Mouse (Mus musculus) megakaryocyte progenitor cell, adult 5-6 weeks (primary cell): ENCODE results near the gene Nav2. TPM values are rescaled to one million over a fixed set of nuclear protein-coding genes. Genes with fewer than 3 reads are reported as not detected.

Experiments
- ATAC-seq: replicated peaks from 2 replicates; pipeline ENCODE4 v1.8.0; 2016; ENCODE audit warnings: mild to moderate bottlenecking, moderate TSS enrichment, inconsistent platforms; ENCODE audit not compliant: poor library complexity
- total RNA-seq, 2 experiments: library from RNA; stranded (forward) in 1 of 2; stranded (reverse) in 1 of 2; fragments of 157-497, 149-512 nt in 1 of 2; fragments of 200-1000 nt in 1 of 2; gene quantifications; 2 replicates each; pipeline versions ENCODE4 v1.2.3 to v1.2.4; 2015 to 2017

The Nav2 gene
- total RNA-seq, 2 experiments from 2014 or later = 16.4 to 27.0 TPM

DNA sequence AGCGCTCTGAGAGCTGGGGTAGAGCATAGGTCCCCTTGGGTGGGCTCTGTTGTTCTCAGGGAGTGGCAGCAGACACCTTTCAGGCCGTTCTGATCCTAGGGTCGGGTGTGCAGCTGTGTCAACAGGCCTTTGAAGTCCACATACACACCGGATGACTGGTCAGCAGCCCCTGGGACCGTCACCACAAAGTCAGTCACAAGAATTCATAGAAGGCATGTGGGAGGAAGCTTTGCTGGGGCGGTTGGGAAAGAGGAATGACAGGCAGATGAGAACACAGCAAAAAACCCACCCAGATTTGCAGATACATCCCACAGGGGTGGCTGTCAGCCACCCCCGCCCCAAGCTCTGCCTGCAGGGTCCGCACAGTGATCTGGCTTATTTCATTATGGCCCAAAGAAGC, 20.5 kb upstream of the Nav2 start:
- ATAC-seq = 0 out of 2 replicates have a peak, but pooled peaks have one; percentile 20

DNA sequence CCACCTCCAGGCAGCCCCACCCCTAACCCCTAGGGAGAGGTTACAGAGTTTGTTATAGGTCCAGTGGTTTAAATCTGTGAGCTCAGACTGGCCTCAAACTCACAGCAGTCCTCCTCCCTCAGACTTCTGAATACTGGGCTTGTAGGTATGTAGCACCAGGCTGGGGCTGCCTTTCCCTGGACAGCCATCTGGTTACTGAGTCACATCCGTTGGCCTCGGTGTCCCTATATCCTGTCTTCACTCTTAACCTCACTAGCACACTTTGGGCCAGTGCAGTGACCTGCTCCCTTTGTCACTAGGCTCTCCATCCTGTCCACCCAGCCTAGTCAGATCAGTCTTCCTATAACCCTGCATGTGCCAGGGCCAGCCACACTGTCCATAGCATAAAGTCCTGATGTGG, 19.8 kb upstream of the Nav2 start:
- no peak for ATAC-seq

DNA sequence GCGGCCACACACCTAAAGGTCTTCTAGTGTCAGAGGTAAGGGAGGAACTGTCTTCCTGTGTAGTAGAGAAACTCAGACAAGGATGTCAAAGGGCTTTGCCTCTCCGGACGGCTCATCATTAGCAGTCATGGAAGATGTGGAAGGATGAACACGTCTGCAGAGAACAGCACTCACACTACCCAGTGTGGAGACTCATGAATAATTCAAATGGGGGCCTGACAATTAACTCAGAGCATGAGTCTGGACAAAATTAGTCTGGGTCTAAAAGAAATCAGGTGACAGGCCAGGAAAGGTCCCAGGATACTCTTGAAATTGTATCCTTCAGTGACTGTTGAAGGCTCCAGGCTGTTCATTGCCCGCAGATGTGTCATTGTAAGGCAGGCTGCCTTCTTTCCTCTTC, 17.5 kb upstream of the Nav2 start:
- ATAC-seq = no peak

DNA sequence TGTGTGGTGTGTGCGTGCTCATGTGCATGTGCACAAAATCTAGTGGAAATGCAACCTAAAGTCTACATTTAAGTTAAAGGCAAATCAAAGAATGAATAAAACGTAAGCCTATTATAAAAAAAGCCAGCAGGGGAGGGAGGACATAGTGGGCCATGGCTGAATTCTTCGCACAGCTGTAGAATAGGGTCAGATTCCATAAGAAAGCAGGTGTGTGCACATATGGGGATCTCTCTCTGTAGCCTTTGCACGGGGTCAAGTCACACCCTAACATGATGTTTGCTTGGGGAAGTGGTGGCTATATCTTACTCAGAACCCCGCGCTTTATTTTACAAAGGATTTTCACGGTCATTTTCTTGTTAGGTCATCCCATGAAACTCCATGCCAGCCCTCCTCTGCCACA, 15.4 kb upstream of the Nav2 start:
- ATAC-seq = no peak

DNA sequence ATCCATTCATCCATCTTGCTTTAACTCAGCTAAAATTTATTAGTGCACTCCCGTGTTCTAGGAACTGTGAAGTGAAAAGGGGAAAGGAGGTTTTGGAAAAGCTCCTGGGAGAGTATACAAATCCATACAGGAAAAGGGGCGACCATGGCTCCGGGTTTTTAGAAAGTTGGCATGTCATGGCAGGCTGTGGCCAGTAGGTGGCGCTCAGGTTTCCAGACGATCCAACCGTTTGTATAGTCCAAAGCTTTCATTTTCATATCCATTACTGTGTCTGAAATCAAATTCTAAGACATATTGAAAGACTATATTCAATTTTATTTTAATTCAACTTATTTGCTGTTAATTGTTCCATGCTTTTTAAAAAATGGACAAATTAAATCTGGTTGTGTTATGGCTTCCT, 14.4 kb upstream of the Nav2 start:
- ATAC-seq = peak; percentile 71

DNA sequence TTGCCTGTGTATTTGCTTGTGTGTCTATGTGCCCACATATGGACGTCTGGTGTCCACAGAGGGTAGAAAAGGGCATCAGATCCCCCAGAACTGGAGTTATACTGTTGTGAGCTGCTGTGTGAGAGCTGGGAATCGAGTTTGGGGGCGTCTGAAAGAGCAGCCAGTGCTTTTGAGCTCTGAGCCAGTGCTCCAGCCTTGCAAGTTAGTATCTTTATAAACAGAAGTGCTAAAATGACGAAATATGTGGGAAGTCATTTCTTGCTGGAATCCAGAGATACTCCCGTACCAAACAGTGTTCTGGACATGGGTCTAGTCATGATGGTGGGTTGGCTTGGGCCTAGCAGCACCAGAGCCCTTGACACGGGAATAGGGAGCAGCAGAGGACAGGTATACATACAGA, 13.8 kb upstream of the Nav2 start:
- no peak for ATAC-seq

DNA sequence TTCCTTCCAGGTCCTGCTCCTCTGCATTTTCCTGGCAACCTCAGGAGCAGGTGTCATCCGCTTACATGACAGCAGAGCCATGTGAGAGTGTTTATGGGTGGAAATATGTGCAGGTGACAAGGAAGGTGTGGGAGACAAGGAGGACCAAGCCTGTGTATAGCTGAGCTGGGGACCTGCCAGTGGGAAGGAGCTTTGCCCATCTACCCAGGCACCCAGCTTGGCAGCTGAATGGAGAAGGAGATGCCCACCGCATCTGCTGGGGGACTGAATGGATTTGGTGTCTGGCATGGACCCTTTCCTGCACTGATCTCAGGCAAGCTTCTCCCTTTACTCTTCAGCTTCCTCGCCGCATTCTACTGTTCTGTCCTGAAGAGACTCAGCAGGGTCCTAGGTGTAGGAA, 13.0 kb upstream of the Nav2 start:
- ATAC-seq = no peak

DNA sequence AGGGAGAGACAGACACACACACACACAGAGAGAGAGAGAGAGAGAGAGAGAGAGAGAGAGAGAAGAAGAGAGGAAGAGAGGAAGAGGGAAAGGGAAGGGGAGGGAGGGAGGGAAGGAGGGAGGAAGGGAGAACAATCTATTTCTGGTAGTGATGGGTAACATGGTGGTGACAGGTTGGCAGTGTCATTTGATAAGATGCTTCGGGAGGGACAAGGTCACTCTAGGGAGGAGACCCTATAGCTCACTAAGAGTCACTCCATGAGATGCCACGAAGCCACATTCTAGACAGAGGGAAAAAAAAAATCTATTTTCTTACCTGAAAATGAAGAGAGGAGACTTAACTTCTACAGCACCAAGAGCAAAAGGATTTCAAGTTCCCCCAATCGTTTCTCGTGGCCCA, 12.5 kb upstream of the Nav2 start:
- ATAC-seq = no peak

DNA sequence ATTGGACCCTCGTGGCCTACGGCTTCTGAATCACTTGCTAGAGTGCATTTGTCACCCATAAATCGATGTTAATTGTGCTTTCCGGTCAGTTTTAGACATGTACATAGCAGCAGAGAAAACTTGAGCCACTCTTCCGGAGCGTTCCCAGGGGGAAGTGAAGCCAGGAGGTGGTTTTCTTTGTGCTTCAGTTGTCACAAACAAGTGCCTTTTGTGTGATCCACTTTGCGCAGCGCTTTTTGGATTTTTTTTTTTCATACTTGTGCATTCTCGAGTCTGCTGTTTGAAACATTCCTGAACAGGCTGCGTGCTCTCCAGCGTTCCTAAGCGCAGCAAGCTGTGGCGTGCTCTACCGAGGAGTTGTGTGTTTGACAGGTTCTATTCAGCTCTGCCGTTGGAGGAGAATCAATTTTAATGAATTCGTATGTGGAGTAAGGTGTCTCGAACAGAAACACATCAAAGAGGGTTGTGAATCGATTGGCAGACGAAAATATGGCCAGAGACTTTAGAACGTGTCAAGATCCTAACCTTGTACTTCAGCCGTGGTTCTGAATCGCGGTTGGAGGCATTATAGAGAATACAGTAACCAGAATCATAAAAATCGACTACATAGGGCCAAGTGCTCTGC, 10.9 kb upstream of the Nav2 start:
- ATAC-seq = no peak

DNA sequence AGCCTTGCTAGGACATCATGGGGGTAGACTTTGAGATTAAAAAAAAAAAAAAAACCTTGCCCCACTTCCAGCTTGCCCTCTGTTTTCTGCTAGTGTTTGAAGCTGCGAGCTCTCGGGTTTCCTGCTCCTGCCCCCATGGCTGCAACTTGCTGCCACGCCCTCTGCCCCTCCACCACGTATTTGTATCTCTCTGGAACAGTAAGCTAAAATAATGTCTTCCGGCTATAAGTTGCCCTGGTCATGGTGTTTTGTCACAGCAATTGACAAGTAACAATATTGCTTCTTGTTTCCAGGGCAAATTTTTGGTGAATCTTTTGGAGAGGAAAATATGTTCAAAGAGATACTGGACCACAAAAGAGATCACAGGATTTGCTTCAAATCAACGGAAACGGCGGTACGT, 10.1 kb upstream of the Nav2 start:
- ATAC-seq = 0 out of 2 replicates have a peak, but pooled peaks have one; percentile 17

DNA sequence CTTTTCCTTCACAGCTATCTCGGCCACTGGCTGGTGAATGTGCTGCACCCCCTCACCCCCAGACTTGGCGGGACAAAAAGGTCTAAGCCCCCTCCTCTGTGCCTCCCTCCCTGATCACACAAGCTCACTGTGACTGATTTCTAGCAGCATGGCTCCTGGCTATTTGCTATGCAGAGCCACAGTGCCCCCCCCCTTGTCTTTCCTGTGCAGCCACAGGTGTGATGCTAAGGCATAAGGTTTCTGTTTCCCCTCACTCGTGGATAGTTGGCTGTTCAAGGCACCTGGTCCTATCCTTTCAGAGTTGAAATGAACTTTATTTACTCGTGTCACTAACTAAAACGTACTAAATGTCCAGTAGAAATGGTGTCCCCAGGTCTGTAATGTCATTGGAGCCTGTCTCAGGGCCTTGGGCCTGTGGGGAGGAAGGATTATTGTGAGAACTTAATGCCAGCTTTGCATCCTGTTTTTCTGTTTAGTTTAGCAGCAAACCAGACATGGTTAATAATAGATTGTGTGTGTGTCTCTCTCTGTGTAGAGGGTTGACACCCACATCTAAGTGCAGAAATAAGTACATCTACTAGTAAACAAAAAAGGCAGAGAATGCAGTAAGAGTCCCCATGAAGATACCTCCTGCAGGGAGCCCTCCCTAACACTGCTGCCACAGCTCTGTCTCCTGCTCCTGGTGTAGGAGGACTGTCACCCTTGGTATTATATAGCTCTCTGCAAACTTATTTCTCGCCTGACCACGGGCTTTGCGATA, 7.9 kb upstream of the Nav2 start:
- ATAC-seq = no peak

DNA sequence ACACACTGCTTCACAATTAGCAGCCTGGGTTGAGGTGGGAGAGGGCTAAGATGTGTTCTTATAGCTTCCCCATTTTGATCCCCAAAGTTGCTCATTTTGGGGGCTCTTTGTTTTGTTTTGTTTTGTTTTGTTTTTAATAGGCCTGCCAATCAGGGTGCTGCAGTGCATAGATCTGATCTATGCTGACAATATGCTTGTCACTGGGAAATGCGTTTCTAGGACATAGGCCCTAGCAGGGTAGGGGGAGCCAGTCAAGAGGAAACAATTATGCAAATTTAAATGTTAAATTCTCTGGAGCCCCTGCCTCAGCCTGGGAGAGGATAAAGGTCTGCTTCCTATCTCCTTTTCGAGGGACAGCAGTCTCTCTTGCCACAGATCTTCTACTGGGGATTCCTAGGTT, 6.1 kb upstream of the Nav2 start:
- ATAC-seq = no peak

DNA sequence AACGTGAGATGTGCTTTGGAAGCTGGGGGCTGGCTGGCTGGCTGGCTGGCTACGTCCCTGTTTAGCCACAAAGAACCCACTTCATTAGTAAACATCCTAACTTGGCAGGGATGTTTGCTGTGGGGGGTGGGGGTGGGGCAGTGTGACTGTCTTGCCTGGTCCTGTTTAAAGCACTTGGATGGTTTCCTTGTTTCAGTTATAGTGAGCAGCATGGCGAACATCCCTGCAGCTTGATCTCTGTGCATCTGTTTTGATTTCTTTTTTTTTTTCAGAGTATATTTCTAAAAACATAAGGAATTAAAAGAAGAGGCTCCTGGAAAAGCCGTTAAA, 791 bp downstream of the Nav2 start:
- ATAC-seq = peak; percentile 21

DNA sequence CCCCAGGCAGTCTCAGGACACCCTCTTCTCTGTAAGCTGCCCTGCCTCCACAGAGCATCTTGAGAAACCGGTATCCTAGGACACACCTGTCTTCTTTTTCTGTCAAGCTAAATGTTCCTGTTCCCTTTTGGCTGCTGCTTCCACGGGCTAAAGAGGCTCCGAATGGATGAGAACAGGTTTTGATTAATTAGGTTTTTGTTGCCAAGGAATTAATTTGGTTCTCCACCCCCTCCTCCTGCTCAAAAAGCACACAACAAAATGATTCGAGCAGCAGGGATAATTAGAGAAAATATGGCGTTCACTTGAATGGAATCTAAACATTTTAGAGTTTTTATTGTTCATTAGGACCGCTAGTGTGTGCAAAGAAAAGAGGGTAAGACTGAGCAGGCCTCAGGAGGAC, 1.8 kb downstream of the Nav2 start:
- no peak for ATAC-seq

DNA sequence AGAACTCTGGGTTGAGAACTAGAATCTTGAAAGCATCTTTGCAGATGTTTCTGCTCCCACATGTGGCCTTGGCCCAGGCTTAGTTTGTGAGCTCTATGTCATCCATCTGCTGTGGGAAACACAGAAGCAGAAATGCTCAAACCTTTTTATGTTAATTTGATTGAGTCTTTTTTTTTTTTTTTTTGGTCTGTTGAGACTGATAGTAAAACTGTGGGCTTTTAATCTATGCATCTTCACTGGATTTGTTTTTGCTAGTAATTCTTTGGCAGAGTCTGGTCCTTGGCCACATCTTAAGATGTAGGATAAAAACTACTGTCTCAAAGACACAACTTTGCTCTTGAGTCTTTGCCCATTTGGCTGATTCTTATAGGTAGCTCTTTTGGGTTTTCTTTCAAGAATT, 2.6 kb downstream of the Nav2 start:
- no peak for ATAC-seq

DNA sequence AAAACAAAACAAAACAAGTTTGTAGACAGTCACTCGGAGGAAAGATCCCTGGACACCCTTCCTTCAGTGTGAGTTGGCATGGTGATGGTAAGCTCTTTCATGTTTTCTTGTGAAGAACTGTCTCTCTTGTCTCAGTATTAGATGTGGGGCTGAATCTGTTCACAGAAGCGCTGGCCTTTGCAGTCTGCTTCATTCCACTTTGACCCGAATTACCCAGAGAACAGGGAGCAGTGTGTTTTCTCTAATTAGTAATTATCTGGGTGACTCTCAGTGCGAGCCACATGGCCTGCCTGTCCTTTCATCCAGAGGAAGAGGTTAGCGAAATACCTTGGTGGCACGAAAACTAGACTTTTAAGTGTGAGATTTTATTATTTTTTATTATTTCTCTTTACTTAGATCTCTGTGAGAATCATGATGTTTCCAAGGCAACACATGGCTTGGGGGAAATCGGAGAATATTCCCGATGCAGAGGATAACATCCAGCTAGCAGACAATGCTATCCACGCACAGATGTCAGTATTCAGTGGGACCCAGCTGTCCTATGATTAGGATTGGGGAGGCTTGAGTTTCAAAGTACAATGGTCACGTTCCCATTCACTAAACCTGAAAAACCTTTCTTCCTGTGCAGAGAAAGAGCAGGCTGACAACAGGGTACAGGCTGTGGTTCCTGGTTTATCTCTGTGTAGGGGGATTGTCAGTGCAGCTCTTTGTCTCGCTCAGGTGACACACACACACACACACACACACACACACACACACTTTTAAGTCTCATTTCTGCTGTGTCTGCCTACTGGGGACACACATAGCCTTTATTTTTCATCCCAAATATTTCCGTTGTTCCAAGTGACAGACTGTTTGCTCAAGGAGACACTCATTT, 6.4 kb downstream of the Nav2 start:
- no peak for ATAC-seq

DNA sequence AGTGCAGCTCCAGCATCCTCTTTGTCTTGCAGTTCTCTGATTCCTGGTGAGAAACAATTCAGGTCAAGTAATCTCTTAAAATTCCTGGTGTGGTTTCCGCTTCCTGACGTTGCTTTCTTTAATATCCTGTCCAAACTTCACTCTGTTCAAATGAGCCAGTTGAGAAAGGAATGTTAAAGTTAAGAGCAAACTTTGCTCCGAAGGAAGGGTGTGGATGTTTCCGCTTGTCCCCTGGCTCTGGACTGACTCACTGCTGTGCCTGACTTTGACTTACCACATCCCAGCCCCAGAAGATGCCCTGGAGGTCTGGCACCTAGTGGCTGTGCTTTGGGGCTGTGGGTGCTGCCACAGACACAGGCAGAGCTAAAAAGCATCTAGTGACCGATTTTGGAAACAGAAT, 8.9 kb downstream of the Nav2 start:
- no peak for ATAC-seq

DNA sequence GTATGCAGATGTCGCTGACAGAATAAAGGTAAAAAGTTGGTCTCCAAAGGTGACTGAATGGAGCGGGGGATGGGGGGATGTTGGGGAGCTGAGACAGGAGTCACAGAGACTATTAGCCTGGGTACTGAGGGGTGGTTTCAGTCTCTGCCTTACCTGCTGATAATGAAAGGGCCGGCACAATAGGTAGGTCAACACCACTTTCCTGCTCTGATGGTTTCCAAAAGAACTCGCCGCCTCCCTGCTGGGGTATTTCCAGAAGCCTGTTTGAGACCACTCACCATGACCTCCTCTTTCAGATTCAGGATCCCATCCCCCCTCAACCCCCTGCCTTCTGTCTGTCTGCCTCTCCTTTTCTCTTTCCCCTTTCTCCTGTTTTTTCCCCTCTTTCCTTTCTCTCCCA, 9.5 kb downstream of the Nav2 start:
- ATAC-seq = no peak

DNA sequence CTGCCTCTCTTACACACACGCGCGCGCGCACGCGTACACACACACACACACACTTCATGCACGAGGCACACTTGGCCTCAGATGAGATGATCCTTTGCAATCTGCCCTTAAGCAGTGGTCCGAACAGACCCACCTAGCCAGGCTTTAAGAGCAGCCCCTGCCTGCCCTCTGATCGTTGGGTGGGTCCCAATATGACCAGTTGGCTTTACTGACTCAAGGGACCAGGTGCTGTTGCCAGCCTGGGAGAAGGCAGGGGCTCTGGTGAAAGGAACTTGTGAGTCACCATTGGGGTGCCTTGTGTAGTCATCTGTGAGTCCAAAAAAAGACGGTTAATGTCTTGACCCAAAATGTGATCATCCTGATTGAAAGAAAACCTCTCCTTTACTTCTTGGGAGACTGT, 9.9 kb downstream of the Nav2 start:
- no peak for ATAC-seq

DNA sequence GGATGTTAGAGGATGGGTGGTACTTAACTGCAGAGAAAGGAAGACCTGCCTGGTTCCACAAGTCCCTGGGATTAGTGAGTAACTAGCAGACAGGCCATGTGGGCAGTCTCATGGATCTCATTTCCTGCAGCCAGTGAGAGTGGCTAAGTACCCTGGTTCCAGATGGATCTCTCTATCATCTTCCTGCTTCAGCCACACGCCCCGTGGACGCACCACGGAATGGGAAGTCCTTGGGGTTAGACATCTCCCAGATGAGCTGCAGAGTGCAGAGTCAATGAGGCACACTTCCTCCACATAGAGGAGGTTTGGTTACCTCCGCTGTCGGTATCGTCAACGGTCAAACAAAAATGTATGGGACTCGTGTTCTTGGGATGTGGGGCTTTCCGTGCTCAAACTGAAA, 15.1 kb downstream of the Nav2 start:
- ATAC-seq = peak; percentile 57

DNA sequence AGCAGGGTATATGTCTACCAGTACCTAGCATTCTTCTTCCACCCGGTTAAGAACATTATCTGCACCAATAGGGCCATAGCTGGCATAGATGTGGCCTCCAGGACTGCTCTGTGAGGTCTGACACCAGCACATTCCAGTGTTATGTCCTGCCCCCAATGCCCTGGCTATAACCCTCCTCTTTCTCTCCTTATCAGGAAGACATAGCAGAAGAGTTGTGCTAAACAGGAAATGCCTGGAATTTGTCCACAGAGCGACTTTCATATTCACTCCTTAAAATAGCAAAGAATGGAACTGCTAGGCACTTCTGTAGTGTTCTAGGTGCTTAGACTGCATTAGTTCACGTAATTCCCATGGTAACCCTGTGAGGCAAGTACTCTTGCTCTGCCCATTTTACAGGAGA, 16.7 kb downstream of the Nav2 start:
- no peak for ATAC-seq

DNA sequence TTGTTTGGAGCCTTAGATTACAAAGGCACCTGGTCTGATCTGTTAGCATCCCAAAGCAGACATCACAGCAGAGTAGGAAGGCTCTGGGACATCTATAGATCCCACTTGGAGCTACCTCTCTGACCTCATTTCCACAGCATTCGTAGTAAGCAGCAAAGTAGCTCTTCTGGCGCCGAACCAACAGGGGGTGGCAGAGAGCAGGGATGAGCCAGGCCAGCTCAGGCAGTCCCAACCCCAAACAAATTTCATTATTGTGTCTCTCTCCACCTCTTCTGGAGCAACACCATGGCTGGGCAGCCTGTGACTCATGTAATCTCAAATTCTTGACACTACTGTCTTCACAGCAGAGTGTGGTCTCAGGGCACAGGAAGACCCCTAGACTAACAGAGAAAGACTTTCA, 19.8 kb downstream of the Nav2 start:
- peak; percentile 93 for ATAC-seq
